Mouse (Mus musculus): ENCODE measurements around the gene Cdc42bpb. TPM values are rescaled to one million over a fixed set of nuclear protein-coding genes. Genes with fewer than 3 reads are reported as not detected.

Gene Cdc42bpb
- total RNA-seq, 2 experiments from 2014 or later, result 130 to 138 TPM

DNA sequence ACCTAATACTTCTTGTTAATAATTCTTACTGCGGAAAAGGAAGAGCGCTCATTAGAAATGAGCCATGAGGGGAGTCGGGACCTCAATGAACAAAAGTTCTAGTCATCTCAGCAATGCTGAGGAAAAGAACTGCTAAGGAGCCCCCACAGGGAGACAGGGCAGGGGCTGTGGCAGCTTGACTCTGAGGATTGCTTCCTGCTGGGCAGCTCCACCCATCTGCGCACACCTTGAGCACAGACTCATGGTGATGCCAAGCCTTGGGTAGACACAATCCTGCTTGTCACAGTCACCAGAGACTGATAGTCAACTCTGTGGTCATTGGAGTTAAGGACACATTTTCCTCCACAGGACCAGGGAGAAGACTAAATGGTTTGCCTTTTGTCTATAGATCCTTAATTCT, 9.6 kb upstream of the Cdc42bpb start:
- no peak for DNase-seq (ENCODE audit: low spot score in 2 of 2)

DNA sequence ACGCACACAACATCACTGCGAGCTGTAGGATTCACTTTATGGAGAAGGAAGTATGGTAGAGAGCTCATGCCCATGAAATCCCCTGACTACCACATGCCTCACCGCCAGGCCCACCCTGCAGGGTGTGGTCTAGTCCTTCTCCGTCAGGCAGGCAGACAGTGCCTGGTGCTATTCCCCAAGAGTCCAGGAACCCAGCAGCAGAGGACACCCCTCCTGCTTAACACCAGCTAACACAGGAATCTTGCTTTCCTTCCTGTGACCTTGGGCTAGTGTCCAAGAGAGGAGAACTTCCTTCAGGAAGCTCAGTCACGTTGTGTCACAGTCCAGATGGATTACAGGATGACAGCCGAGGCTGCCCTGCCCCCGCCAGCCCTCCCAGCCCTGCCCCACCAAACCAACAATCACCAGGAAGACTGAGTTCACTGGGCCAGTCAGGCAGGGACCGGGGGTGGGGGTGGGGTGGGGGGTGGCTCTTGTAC, 9.2 kb upstream of the Cdc42bpb start:
- no peak for DNase-seq (ENCODE audit: low spot score in 2 of 2)

DNA sequence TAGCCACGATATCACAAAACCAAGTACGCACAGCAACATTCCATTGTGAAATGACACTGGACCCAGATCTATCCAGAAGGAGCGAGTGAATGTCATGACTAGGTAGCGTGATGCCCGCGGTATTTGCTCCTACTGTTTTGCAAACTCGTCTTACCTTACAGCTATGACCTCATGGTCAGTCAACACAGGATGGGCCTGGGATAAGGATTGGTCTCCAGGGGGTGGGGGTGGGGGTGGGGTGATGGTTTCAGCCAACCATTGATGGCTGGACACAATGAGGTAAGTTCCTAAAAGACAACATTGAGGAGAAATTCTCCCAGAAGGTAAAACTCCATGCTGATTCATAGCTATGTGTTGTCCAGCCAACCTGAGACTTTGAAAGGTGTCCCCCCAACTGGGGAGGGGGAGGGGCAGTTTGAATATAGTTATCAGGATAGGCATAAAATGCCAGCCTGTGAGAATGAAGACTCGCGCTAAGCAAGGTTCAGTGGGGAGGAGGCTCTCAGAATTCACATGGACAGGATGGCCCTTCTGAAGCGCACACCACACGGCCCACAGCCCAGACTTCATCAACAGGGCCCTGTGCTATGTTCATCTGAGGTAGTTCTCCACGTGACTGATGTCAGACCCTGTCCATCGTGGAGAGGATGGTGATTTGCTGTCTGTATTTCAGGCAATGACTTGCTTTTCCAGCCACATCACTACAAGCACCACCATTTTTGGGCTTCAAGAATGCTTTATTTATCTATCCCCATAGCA, 8.5 kb upstream of the Cdc42bpb start:
- no peak for DNase-seq (ENCODE audit: low spot score in 2 of 2)

DNA sequence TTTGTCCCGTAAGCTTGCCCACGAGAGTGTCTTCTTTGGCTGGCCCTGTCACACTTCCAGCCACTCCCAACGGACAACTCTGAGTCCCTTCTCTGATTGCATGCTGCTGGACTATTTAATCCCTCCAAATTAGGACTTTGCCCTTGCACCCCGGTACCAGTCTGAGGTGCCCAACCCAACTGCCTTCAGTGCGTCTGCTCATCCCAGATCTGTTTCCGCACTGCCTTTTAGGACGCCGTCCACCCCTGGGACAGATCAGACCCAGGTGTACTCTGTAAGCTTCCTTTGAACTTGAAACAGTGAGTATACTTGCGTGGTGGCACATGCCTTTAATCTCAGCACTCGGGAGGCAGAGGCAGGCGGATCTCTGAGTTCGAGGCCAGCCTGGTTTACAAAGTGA, 1.3 kb upstream of the Cdc42bpb start:
- DNase-seq (ENCODE audit: low spot score in 2 of 2), result no peak

DNA sequence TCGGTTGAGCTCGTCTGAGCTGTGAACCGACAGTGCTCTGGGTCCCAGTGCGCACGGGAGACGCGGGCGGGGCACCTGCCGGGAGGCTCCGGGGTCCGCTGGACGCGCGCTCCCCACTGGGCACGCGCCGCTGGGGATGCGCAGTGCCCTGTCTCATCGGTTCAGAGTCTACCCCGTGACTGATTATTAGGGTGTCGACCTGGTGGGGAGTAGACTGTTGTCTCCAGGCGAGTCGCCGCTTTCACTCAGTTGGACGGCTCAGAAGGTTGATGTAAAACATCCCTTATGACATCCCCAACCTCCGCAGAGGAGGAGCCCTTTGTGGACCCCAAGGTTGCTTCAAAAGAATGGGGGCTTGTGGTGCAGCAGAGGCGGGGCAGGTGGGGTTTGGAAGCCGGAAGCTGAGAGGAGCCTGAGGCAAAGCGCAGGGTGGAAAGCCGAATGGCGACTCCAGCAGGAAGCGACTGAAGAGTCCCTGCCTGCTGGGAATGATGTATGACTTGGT, 520 bp upstream of the Cdc42bpb start:
- DNase-seq (ENCODE audit: low spot score in 2 of 2), result peak in 1 of 2 experiments; percentile 39

DNA sequence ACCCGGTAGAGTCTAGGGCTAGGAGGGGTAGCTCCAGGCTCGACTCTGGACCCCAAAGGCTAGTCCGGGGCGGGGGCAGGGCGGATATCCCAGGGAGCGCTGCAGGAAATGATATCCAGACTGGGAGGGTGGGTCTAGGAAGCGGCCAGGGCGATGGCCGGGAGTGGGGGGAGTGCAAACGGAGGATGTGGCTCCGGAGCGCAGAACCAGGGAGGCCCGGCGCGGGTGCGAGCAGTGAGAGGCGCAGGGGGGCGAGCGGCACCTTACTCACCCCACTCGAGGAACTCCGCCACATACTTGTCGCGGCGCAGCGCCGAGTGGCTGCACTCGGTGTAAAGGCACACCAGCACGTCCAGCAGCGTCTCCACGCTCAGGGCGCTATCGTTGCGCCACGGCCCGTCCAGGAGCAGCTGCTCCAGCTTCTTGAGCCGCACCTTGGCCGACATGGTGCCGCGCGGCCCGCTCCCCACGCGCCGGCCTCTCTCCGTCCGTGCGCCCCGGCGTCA, 639 bp downstream of the Cdc42bpb start:
- DNase-seq (ENCODE audit: low spot score in 2 of 2), result peak in 1 of 2 experiments; percentile 40

DNA sequence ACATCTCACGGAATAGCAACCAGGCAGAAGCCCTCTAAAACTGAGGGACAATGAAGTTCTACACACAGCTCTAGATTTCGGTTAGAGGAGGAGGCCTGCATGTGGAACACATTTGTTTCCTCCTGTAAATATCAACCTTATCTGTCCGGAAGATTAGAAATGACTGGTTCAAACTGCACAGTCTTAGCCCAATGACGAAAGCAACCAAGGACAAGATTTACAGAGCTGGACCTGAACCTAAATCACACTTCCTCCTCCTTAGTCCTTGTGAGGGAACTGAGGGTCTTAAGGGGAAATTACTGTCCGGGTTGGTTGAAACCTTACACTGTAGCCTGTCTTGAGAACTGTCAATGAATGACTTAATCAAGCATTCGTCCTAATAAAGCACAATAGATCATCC, 1.5 kb downstream of the Cdc42bpb start:
- no peak for DNase-seq (ENCODE audit: low spot score in 2 of 2)

DNA sequence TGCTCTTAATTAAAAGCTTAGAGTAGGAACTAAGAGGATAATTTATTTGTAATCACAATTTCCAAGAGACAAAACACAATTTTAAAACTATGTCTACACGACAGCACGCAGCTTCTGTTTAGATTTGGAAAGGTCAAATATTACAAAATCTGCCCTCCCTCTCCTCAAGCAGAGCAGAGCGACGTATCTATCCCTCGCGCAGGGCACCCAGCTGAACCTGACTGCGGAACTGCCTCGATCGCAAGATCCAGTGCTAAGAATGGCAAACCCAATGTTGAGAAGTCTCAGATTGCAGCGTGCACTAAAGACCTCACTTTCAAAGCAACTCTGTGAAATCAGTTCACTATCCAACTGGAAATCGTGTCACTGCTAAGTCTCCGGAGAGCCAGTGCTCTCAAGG, 2.0 kb downstream of the Cdc42bpb start:
- no peak for DNase-seq (ENCODE audit: low spot score in 2 of 2)

DNA sequence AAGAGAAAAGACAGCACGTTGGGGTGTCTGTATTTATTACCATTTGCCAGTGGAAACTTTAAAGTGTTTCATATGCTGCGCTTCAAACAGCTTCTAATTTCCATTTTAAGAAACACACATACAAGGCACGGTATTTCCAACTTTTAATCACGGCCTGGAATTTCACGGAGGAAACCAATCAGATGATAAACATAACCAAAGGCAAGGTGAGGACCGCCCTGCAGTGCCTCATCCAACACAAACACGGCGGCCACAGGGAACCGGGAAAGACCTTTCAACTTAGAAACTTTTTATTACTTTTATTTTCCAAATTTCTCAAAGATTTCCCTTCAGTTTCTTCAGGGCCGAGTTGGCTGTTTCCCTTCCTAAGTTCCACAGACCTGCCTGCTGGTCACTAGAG, 2.8 kb downstream of the Cdc42bpb start:
- DNase-seq (ENCODE audit: low spot score in 2 of 2), result no peak

DNA sequence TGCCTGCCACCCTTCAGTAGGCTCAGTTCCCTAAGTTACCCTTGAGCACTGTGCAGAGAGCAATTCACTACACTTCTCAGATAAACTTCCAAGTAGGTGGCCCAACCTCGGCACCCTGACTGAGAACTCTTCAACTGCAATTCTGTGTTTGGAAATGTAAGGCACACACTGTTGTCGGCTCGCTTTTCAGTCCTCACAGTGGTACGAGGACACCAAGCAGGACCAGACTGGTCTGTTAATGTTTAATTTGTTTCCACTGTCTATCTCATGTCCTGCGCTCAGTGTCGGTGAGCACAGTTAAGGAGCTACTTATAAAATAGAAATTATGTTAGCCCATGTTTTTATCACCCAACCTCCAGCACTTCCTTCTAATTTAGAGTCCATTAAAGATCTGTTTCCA, 4.1 kb downstream of the Cdc42bpb start:
- no peak for DNase-seq (ENCODE audit: low spot score in 2 of 2)

DNA sequence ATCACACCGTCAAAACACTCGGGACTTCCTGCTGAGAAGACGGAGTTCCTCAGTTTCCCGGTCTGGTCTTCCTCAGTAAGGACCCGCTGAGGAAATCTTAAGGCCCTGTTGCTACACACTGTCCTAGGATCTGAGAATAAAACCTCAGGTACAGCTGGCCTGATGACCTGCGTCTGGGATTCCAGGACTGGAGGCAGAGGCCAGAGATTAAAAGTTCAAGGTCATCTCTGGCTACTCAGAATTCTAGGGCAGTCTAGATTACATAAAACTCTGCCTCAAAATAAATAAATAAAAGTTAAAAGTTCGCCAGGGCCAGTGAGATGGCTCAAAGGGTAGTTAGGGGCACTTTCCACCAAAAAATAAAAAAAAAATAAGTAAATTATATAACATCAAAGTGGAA, 5.6 kb downstream of the Cdc42bpb start:
- DNase-seq (ENCODE audit: low spot score in 2 of 2), result no peak

DNA sequence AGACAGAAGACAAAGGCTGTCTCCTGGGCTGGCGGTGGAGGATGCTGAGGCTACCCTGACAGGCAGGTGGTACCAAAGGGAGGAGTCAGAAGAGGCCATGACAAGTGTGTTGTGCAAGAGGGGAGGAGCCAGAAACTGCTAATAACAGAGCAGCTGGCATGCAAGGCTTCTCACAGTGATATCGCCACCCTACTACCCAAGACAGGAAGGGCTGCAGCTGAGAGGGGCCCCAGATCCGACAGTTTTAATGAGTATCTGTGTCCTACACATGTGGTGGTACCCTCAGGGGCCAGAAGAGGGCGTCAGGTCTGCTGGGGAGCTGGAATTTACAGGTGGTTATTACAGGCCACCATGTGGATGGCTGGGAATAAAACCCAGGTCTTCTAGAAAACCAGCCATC, 7.3 kb downstream of the Cdc42bpb start:
- DNase-seq (ENCODE audit: low spot score in 2 of 2), result no peak

DNA sequence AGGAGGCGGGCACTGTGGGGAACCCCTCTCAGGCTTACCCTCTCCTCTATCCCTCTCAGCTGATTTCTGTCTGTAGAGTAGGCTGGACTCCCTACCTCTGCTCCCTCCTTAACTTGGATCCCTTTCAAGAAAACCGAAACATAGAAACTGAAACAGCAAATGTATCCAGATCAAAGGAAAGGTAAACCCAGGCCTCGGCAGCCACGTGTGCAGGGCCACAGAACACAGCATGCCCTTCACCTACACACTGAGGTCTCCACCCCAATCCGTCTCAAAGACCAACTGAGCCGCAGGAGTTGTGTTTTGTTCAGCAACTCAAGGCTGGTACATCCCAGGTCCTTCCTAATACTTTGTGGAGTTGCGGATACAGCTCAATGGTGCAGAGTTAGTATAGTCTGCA, 10.5 kb downstream of the Cdc42bpb start:
- no peak for DNase-seq (ENCODE audit: low spot score in 2 of 2)

DNA sequence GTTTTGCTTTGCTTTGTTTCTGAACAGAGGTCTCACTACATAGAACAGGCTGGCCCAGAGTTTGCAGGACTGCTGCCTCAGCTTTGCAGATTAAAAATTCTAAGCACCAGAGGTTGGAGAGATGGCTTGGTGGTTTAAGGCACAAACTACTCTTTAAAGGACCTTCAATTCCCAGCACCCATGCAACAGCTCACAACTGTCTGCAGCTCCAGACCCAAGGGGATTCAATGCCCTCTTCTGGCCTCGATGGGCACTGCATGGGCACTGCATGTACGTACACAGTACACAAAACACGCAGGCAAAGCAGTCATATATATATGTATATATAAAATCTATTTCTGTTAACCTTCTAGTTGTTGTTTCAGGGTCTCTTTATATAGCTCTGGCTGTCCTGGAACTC, 13.3 kb downstream of the Cdc42bpb start:
- DNase-seq (ENCODE audit: low spot score in 2 of 2), result no peak

DNA sequence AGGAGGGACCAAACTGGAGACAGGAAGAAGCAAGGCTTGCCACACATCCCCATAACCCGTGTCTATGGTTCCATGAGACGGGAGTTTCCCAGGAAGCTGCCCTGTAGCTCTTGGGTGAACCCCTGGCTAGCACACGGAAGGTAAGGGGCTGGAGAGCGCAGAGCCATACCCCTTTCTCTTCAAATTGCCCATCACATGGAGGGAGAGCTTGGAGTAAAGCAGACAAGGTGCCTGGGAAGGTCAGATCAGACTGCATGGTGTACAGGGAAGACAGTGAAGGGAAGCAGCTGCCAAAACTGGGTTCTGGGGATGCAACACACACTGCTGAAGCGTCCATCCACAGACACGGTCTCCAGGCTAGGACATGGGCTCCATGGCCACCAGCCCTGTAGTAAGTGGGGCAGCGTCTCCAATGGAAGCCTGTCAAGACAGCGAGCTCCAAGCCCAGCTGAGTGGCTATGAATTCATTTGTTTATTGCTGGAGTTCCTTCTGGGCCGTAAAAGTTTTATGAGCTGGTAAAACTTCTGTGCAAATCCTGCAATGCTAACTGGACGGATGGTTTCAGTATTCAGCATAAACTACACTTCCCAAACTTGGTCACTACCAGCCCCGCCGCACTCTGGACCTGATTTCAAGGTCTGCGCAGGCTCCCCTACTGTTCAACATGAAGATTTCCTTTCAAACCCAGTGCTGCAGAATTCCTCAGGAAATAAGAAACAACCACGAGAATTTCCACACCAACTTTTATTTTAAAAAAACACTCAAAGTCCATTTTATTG, 16.0 kb downstream of the Cdc42bpb start:
- no peak for DNase-seq (ENCODE audit: low spot score in 2 of 2)

DNA sequence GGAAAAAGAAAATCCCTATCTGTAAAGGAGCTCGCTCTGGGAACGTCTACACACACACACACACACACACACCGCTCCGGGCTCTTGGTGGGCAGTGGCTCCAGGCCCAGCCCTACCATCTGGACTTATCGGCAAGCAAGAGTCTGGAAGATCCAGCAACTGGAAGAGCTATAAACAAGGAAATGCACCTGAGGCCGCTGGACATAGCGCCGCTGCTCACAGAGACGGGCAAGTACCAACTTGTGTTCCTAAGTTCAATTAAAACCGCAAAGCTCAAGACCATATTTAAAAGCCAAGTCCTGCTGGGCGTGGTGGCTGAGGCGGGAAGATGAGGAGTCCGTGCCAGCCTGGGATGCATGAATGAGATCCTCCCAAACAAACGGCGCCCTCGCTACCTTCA, 16.8 kb downstream of the Cdc42bpb start:
- DNase-seq (ENCODE audit: low spot score in 2 of 2), result no peak

DNA sequence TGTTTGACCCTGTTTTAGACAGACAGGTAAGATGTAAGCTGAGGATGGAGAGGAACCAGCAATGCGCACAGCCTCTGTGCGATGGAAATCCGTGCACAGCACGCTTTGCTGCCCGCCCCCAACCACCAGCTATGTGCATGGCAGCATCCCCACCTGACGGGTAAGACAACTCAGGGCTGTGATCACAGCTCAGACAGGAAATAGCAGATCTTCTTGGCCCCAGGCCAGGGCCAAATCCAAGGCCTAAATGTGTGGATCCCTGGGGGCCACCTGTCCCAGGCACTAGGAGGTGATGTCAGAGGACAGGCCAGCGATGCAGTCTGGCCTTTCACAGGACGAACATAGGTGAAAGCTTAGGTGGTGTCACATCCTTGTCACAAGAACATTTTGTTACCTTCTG, 21.3 kb downstream of the Cdc42bpb start:
- DNase-seq (ENCODE audit: low spot score in 2 of 2), result no peak

DNA sequence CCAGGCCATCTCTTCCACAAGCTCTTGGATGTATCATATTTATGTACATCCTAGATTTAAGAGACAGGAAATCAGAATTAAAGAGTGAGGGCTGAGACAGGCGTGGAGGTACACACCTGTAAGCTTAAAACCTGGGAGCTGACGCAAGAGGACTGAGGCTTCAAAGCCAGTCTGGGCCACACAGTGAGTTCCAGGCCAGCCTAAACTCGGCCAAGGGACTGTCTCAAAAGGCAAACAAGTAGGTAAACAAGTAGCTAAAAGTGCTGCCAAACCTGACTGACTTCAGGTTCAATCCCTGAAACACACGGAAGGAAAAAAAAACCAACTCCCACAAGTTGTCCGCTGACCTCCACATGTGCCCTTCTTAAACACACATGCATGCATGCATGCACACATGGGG, 23.4 kb downstream of the Cdc42bpb start:
- no peak for DNase-seq (ENCODE audit: low spot score in 2 of 2)

DNA sequence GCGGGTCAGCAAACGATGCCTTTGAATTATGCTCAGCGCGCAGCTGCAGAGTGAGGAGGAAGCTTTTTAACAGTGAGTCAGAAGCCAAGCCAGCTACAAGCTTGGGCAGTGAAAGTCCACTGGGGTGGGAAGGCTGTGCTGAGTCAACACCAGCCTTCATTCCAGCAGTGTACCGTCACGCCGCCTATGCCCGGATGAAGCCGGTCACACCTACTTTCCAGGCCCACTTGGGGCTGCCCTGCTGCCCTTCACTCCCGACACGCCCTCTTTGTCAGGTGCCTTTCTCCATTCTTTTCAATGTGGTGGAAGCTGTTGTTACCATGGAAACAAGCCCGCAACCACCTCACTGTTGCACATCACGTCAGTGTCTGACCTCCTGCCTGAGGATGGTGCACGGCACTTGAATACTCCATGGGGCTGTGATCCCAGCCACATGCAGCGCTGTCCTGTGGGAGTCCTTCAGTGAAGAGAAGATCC, 24.0 kb downstream of the Cdc42bpb start:
- DNase-seq (ENCODE audit: low spot score in 2 of 2), result no peak

DNA sequence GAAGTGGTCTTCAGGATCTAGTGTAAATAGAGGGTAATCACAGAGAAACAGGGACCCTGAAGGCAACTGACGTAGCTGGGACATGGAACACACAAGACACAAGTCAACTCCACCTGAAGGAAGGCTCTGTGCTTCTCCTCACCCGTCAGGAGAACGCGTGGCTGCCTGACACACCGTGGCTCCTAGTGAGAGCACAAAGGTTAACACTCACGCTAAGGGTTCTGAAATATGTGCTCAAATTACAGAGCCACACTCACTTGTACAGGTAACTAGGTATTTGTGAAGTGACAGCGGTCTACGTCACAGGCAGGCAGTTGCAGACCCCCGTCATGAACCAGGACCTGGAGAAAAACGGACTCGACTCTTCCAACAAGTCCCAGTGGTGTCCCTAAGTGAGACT, 24.5 kb downstream of the Cdc42bpb start:
- DNase-seq (ENCODE audit: low spot score in 2 of 2), result no peak

DNA sequence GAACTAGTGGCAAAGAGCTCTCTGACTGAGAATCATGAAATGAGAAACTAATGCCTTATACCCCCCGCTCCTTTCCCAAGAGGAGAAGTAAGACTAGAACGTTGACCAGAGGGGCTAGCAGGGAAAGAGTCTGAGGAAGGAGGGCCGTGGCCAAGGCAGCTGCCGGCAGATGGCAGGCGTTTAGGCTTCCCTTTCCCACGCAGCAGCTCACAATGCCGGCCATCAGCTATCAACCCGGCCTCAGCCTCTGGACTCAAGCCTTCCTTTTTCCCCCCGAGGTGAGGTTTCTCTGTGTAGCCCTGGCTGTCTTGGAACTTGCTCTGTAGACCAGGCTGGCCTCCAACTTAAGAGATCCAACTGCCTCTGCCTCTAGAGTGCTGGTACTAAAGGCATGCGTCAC, 25.0 kb downstream of the Cdc42bpb start:
- DNase-seq (ENCODE audit: low spot score in 2 of 2), result no peak

Data from left cerebral cortex, adult 18-20 months (tissue).